Mouse (Mus musculus) neutrophil, adult 5-6 weeks (primary cell): Measurements from ENCODE around the gene Marveld2. TPM values are rescaled to one million over a fixed set of nuclear protein-coding genes. Genes with fewer than 3 reads are reported as not detected.
A peak's percentile ranks its signal among the peaks of the same experiment; 100 is the strongest.

ENCODE experiments used
- ATAC-seq: fragments of 151-379, 151-347 bp; 2 replicates; pipeline ENCODE4 v1.8.0; 2017; ENCODE audit warnings: mild to moderate bottlenecking, moderate TSS enrichment; ENCODE audit not compliant: insufficient number of reproducible peaks, poor library complexity, low FRiP score, severe bottlenecking; ENCODE audit errors: extremely low read depth
- total RNA-seq: library from RNA; stranded (forward); fragments of 200-1000 nt; gene quantifications from 2 replicates; pipeline ENCODE4 v1.2.3, GENCODE M21; 2017

Gene Marveld2
- total RNA-seq, 1 experiment from 2014 or later, result 9.8 TPM

GRCm38 (mm10) chr13:100602239-100602902 is 14.4 kb downstream of the Marveld2 start:
- ATAC-seq, result no peak

DNA sequence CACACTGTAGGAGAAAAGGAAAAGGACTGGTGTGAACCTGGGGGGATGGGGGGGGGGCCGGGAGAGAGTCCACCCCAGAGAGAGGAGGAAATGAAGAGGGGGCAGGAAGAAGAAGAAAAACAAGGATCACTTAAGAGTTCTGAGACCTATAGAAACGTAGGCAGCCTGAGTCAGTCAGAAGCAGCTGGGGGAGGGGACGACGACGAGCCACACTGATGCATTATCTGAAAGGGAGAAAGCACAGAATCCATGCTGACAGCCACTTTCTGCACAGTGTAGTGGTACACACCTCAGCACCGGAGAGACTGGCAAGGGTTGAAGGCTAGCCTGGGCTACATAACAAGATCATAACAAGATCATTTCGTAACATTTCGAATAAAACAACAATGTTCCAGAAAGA is 15.7 kb downstream of the Marveld2 start:
- ATAC-seq, result no peak

GRCm38 (mm10) chr13:100600317-100600716 is 16.5 kb downstream of the Marveld2 start:
- ATAC-seq, result no peak

GRCm38 (mm10) chr13:100597284-100597683 is 19.5 kb downstream of the Marveld2 start:
- ATAC-seq, result no peak

DNA sequence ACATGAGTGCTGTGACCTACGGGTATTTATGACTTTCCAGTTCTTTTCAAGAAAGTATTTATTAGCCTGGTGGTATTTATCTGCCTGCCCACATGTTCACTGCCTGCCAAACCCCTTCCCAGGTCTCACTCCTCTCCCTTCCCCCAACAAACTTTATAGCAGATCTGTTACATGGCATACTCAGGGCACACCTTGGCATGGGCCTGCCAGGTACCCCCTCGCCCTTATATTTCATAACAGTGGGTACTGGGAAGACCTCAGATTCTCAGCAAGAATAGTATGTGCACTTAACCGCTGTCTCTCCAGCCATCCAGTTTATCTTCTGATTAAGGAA is 21.3 kb downstream of the Marveld2 start:
- no peak for ATAC-seq

- no peak for ATAC-seq
These were observed 21.8 kb downstream of the Marveld2 start for GRCm38 (mm10) chr13:100594838-100595551.

- peak; percentile 85 for ATAC-seq
These were observed 22.6 kb downstream of the Marveld2 start for GRCm38 (mm10) chr13:100594041-100594792.

DNA sequence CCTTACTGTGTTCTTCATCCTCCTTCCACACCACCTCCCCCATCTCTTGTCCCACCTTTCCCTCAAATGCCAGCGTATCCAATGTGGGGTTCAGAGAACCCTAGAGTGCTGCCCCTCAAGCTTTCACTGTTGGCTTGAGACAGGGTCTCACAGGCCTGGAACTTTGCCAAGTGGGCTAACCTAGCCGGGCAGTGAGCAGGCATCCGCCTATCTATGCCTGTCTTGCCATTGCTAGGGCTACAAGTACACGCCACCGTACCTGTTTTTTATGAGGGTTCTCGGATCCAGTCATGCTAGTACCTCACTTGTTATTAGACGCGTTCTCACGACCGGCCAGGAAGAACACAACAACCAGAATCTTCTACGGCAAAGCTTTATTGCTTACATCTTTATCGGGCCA is 28.1 kb downstream of the Marveld2 start:
- ATAC-seq, result 0 out of 2 replicates have a peak, but pooled peaks have one; percentile 19

DNA sequence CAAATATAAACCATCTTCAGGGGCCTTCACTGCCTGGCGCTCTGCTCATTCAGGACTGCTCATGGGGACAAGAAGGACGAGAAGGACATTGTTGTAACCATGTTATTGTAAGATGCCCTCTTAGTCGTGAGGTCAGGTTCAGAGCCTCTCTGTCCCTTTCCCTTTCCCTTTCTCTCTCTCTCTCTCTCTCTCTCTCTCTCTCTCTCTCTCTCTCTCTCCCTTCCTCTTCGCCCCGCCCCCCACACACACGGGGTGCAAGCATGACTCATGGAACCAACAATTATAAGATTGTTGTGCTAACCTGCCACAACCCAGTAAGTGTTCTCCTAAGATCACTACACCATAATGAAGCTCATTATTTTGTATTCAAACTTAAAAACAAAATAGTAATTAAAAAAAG is 34.6 kb downstream of the Marveld2 start:
- ATAC-seq, result no peak

DNA sequence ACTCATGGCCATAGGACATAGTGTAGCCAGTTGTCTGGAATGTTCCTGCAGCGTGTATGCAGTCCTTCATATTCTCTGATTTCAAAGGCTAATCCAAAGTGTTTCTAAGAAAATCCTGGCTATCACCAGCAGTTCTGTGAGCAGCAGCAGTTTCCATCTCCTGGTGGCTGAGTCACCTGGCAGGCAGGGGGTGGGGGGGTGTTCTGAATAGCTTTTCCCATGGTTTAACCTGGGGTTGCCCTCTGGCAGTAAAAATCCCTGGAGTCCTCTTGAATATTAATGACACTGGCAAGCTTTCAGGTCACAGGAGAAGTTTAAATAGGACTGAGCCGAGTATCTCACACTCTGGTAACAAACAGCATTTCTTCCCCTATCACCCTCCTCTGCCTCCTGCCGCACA is 35.1 kb downstream of the Marveld2 start:
- ATAC-seq, result no peak

- no peak for ATAC-seq
These were observed 36.8 kb downstream of the Marveld2 start for GRCm38 (mm10) chr13:100579951-100580350.

- no peak for ATAC-seq
These were observed 37.6 kb downstream of the Marveld2 start for GRCm38 (mm10) chr13:100579220-100579619.

DNA sequence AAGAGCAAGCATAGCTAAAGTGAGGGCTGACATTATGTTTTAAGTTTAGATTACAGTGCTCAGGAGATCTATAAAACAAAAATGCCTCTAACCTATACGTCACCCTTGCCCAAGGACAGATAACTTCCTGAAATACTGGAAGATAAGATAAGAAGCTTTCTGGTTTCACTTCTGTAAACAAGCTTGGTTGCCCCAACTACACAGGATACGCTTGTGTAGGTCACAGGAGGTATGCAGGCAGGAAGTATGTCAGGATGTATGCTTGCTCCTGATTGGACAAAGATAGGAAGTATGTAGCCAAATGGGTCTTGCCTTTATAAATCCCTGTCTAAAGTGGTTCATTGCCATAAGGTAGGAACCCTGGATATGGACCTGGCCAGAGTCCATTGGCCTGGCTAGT is 40.8 kb downstream of the Marveld2 start:
- peak; percentile 95 for ATAC-seq

DNA sequence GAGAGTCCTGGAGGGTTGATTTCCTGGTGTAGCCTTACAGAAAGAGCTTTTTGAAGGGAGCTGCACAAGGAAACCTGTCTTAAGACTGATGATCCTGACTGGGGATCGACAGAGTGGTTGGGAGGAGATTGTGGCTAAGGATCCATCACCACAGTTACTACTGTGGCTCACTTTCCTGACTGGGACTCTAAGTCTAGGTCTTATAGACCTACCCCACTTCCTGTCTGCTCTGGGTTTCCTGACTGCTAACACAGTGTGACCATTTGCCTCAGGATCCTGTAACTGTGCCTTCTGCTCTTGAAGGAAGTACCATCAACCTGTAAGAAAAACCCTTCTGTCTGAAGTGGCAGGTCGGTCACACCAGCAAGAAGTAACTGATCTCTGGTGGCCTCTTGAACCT is 46.1 kb downstream of the Marveld2 start:
- ATAC-seq, result no peak

GRCm38 (mm10) chr13:100568359-100568758 is 48.4 kb downstream of the Marveld2 start:
- ATAC-seq, result no peak

DNA sequence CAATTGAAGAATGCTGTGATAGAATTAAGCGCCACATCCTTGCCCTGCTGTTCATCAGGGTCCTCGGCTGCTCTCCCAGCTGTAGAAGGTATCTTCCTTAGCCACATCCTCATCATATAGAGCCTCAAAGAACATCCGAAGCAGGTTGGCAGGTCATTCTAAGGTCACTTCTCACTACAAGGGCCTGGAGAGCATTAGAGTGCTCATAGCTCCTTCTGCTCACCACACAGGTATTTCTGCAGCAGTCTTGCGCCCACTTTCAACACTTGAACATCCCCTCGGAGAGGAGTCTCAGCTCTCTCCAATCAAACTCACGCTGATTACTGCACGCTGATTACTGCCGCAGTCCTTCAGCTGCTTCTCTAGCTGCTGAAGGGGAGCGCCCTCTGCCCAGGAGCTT is 57.3 kb downstream of the Marveld2 start:
- ATAC-seq, result no peak

- no peak for ATAC-seq
These were observed 59.8 kb downstream of the Marveld2 start for GRCm38 (mm10) chr13:100557011-100557410.

DNA sequence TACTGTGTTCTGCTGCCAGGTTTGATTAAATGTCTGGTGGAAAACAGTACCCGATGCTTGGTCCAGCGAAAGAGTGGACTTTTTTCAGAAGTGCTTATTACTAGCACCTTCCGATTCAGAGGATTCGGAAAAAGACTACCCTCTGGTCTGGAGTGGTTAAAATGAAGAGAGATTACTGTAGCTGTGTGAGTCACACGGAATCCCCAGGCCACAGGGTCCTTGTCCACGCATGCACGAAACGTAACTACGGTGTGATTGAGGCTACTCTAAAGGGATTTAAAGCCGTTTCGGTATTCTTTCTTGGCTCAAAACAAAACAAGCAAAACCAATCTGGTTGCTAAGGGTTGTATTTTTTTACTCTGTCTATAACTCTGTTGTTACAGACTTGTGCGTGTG is 63.7 kb downstream of the Marveld2 start:
- ATAC-seq, result no peak

DNA sequence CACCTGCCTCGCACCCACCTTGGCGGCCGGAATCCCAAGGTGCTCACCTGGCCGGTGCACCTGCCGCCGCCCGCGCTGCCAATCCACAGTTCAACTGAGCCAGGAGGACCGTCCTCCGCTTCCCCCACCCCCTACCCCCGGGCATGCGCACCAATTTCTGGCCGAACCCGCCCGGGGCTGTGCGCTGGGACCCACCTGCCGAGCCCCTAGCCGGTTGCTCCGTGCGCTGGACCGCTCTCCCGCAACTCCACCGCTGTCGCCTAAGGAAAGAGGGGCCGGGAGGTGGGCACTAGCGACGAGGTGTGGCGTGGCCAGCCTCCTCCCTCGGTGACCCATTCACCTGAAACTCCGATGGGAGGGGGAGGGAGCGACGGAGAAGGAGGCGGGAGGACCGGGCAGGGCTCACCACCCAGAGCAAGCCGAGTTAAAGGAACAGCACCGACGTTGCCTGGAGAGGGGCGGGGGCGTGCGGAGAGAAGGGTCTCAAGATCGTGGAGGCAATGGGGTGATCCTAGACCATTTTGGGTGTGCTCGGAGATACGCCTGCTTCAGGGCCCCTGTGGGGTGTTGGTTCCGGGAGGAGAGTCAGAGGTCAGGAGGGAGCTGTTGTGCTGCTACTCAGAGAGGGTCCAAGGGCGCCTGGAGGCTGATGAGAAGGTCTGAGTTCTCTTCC is 64.3 kb downstream of the Marveld2 start, which contains the start of gene Ocln:
TSS of gene Ocln (minus strand) at position 350 of the 673 bp plus-strand sequence.
- ATAC-seq, result no peak
